Mouse (Mus musculus) embryonic fibroblast, embryonic 13.5 days (primary cell): ENCODE data around the gene Crlf1. TPM values are rescaled to one million over a fixed set of nuclear protein-coding genes. Genes with fewer than 3 reads are reported as not detected.
A peak's percentile ranks its signal among the peaks of the same experiment; 100 is the strongest.

ENCODE experiments used
- H3K27ac ChIP-seq: 2 replicates; pipeline ENCODE4 v1.5.1; 2012; ENCODE audit warnings: low read length, control low read depth, inconsistent platforms; ENCODE audit not compliant: insufficient read depth
- H3K4me1 ChIP-seq: 2 replicates; pipeline ENCODE4 v1.6.1; 2011; ENCODE audit warnings: low read length; ENCODE audit not compliant: control insufficient read depth, insufficient read depth
- H3K4me3 ChIP-seq: 2 replicates; pipeline ENCODE4 v1.5.1; 2011; ENCODE audit warnings: mild to moderate bottlenecking, control low read depth, low read length; ENCODE audit not compliant: insufficient read depth
- CTCF ChIP-seq: IDR thresholded peaks from 2 replicates; pipeline ENCODE4 v1.5.1; 2011; ENCODE audit warnings: mild to moderate bottlenecking, control low read depth, low read length, moderate library complexity, borderline replicate concordance; ENCODE audit not compliant: insufficient read depth
- POLR2A ChIP-seq: IDR thresholded peaks from 2 replicates; pipeline ENCODE4 v1.6.1; 2011; ENCODE audit warnings: low read depth, mild to moderate bottlenecking, control low read depth, low read length, moderate library complexity
- polyA plus RNA-seq: library from polyadenylated mRNA; stranded (reverse); fragments of >200 nt; gene quantifications from 2 replicates; pipeline ENCODE4 v1.2.4, GENCODE M21; 2011; ENCODE audit warnings: low read depth; ENCODE audit not compliant: missing spikeins, insufficient read length

Gene Crlf1
- polyA plus RNA-seq, 1 experiment, result 215 TPM

- H3K27ac ChIP-seq, result no peak within 1 kb of the TSS
- H3K4me3 ChIP-seq, result no peak within 1 kb of the TSS
- peaks cover 6% of the 10 kb centered on the region for H3K4me1 ChIP-seq
- TF ChIP-seq POLR2A (no peak), CTCF (no peak)
Measured at GRCm38 (mm10) chr8:70486941-70487520, 5.9 kb upstream of the Crlf1 start, which contains the start of gene Tmem59l. Gene Tmem59l (minus strand): TSS chr8:70487358.

- TF ChIP-seq CTCF (no peak), POLR2A (no peak)
- Histone ChIP-seq H3K4me3 (no peak overlapping the region), H3K4me1 (peaks cover 6% of the 10 kb centered on the region), H3K27ac (no peak overlapping the region)
Measured at GRCm38 (mm10) chr8:70487993-70488796, 4.8 kb upstream of the Crlf1 start.

- TF ChIP-seq POLR2A, result no peak
- no peak for TF ChIP-seq CTCF
- no peak overlapping the region for H3K27ac ChIP-seq
Measured at GRCm38 (mm10) chr8:70488931-70489470, 4.0 kb upstream of the Crlf1 start.

GRCm38 (mm10) chr8:70489576-70489975 lies 3.4 kb upstream of the Crlf1 start:
- no peak overlapping the region for H3K4me3 ChIP-seq
- H3K27ac ChIP-seq, result peak overlapping the region; percentile 6; the same call in 1 of the 2 replicates
- TF ChIP-seq CTCF, result no peak
- peak; percentile 34 for TF ChIP-seq POLR2A
- H3K4me1 ChIP-seq, result peaks cover 6% of the 10 kb centered on the region

More at GRCm38 (mm10) chr8:70488931-70489470, 4.0 kb upstream of the Crlf1 start:
- no peak overlapping the region for H3K4me3 ChIP-seq
- H3K4me1 ChIP-seq, result peaks cover 6% of the 10 kb centered on the region

- H3K4me1 ChIP-seq, result peaks cover 6% of the 10 kb centered on the region
- H3K27ac ChIP-seq, result peak overlapping the region; percentile 6; the same call in 1 of the 2 replicates
- TF ChIP-seq POLR2A, result no peak
- TF ChIP-seq CTCF, result no peak
- no peak overlapping the region for H3K4me3 ChIP-seq
Measured at GRCm38 (mm10) chr8:70490061-70490879, 2.7 kb upstream of the Crlf1 start.

GRCm38 (mm10) chr8:70490880-70491495 lies 2.0 kb upstream of the Crlf1 start:
- Histone ChIP-seq H3K4me1 (peaks cover 6% of the 10 kb centered on the region), H3K4me3 (no peak overlapping the region), H3K27ac (no peak overlapping the region)
- TF ChIP-seq CTCF (no peak), POLR2A (peak; percentile 32; the same call in 1 of the 2 replicates)

GRCm38 (mm10) chr8:70493692-70494415 lies 896 bp downstream of the Crlf1 start:
- peaks cover 3% of the 10 kb centered on the region for H3K4me1 ChIP-seq

GRCm38 (mm10) chr8:70494416-70494945 lies 1.5 kb downstream of the Crlf1 start:
- TF ChIP-seq POLR2A (no peak), CTCF (no peak)
- Histone ChIP-seq H3K27ac (peak overlapping the region; percentile 75), H3K4me1 (no peaks in the 10 kb centered on the region), H3K4me3 (peak overlapping the region; percentile 41)

More at GRCm38 (mm10) chr8:70493692-70494415, 896 bp downstream of the Crlf1 start:
- peak overlapping the region; percentile 41 for H3K4me3 ChIP-seq
- peak; percentile 56 for TF ChIP-seq POLR2A
- TF ChIP-seq CTCF, result no peak
- H3K27ac ChIP-seq, result peak overlapping the region; percentile 75
